In genomic region chr16:54983759-54984218, GRCm38 (mm10) we compare ENCODE assay signal across 9 mouse cellular contexts.
DNase-seq lines count a peak whose midpoint lies in the region; ATAC-seq and TF ChIP-seq lines count a peak whose summit lies in the region.
"Had no signal": no experiment of that assay in that cellular context is flagged by ENCODE, and none has a peak within 500 bp of the region (broad histone marks: within the 10 kb centered on the region; RNA-seq: fewer than 3 reads in every experiment).

No protein-coding gene starts in this region.

- H3K4me2 ChIP-seq in liver, embryonic 12.5 days: no peak overlapping the region
- peak overlapping the region; percentile 44 for H3K4me2 ChIP-seq in forebrain, embryonic 13.5 days
- H3K4me2 ChIP-seq in hindbrain, postnatal 0 days (ENCODE audit: low read depth, low read length): peak overlapping the region; percentile 46
- H3K4me2 ChIP-seq in midbrain, embryonic 12.5 days (replicated peaks): peak overlapping the region; percentile 42
- H3K4me2 ChIP-seq in stomach, embryonic 16.5 days (ENCODE audit: low read depth, low read length): peak overlapping the region; percentile 39

- DNase-seq in liver: peak; percentile 19
- peak; percentile 6 for DNase-seq in c-Kit-positive CD71-negative TER-119-negative erythroid progenitor cells, embryonic 14.5 days (ENCODE audit: low read depth)
- DNase-seq in hindbrain, postnatal 0 days (ENCODE audit: low spot score): peak; percentile 87
- DNase-seq in left cerebral cortex, postnatal 10 days (ENCODE audit: extremely low spot score in 1 of 2, low spot score in 2 of 2): peak; percentile 62 to 64

- no peak overlapping the region for H3K27ac ChIP-seq in liver, embryonic 12.5 days
- 0 out of 2 replicates have a peak overlapping the region, but pooled peaks have one; percentile 31 for H3K27ac ChIP-seq in forebrain, embryonic 13.5 days
- no peak overlapping the region for H3K27ac ChIP-seq in hindbrain, postnatal 0 days
- no peak overlapping the region for H3K27ac ChIP-seq in midbrain, embryonic 12.5 days (replicated peaks)
- no peak overlapping the region for H3K27ac ChIP-seq in stomach, embryonic 16.5 days (ENCODE audit: low read length)

- peak; percentile 92 for TF ChIP-seq CTCF in hindbrain, postnatal 0 days (IDR thresholded peaks at IDR 0.05; ENCODE audit: low read depth)

- intact Hi-C loops in left cerebral cortex, postnatal 10 days (cut with DNase I): loop anchor here (10.0 kb wide), 2 partner anchors 481 to 1279 kb away; no protein-coding TSS in a partner anchor

- H3K27me3 ChIP-seq in liver, embryonic 12.5 days (replicated peaks): no peaks in the 10 kb centered on the region
- H3K27me3 ChIP-seq in forebrain, embryonic 13.5 days: no peaks in the 10 kb centered on the region
- no peaks in the 10 kb centered on the region for H3K27me3 ChIP-seq in hindbrain, postnatal 0 days (ENCODE audit: insufficient read depth, low read length)
- H3K27me3 ChIP-seq in midbrain, embryonic 12.5 days: no peaks in the 10 kb centered on the region
- H3K27me3 ChIP-seq in stomach, embryonic 16.5 days (ENCODE audit: control insufficient read depth, insufficient read depth, low read length): no peaks in the 10 kb centered on the region

- WGBS in liver, embryonic 12.5 days (ENCODE audit: insufficient replicate concordance): 9% methylated on average over 9 of the region's 9 CpGs
- 4% methylated on average over 9 of the region's 9 CpGs for WGBS in forebrain, embryonic 13.5 days
- under 1% methylated on average over 9 of the region's 9 CpGs for WGBS in hindbrain, postnatal 0 days
- WGBS in midbrain, embryonic 12.5 days: 4% methylated on average over 9 of the region's 9 CpGs
- 4% methylated on average over 9 of the region's 9 CpGs for WGBS in stomach, embryonic 16.5 days

- H3K9ac ChIP-seq in liver, embryonic 12.5 days: no peak overlapping the region
- no peak overlapping the region for H3K9ac ChIP-seq in forebrain, embryonic 13.5 days
- no peak overlapping the region for H3K9ac ChIP-seq in hindbrain, postnatal 0 days (replicated peaks; ENCODE audit: low read length)
- no peak overlapping the region for H3K9ac ChIP-seq in midbrain, embryonic 12.5 days (replicated peaks)
- 0 out of 2 replicates have a peak overlapping the region, but pooled peaks have one; percentile 5 for H3K9ac ChIP-seq in stomach, embryonic 16.5 days (ENCODE audit: low read length)

- H3K36me3 ChIP-seq in liver, embryonic 12.5 days: no peaks in the 10 kb centered on the region
- no peaks in the 10 kb centered on the region for H3K36me3 ChIP-seq in forebrain, embryonic 13.5 days (ENCODE audit: poor library complexity, severe bottlenecking)
- no peaks in the 10 kb centered on the region for H3K36me3 ChIP-seq in hindbrain, postnatal 0 days (ENCODE audit: insufficient read depth, low read length)
- H3K36me3 ChIP-seq in midbrain, embryonic 12.5 days: no peaks in the 10 kb centered on the region
- H3K36me3 ChIP-seq in stomach, embryonic 16.5 days (ENCODE audit: control insufficient read depth, insufficient read depth, low read length): no peaks in the 10 kb centered on the region

- H3K4me1 ChIP-seq in liver, embryonic 12.5 days: no peaks in the 10 kb centered on the region
- H3K4me1 ChIP-seq in forebrain, embryonic 13.5 days: no peaks in the 10 kb centered on the region
- no peaks in the 10 kb centered on the region for H3K4me1 ChIP-seq in hindbrain, postnatal 0 days (ENCODE audit: insufficient read depth, low read length)
- no peaks in the 10 kb centered on the region for H3K4me1 ChIP-seq in midbrain, embryonic 12.5 days
- no peaks in the 10 kb centered on the region for H3K4me1 ChIP-seq in stomach, embryonic 16.5 days (ENCODE audit: control insufficient read depth, insufficient read depth, low read length)

- H3K4me3 ChIP-seq in liver, embryonic 12.5 days: no peak overlapping the region
- H3K4me3 ChIP-seq in forebrain, embryonic 13.5 days: no peak overlapping the region
- H3K4me3 ChIP-seq in hindbrain, postnatal 0 days (ENCODE audit: low read length): peak overlapping the region; percentile 15
- H3K4me3 ChIP-seq in midbrain, embryonic 12.5 days: peak overlapping the region; percentile 23; the same call in 1 of the 2 replicates
- H3K4me3 ChIP-seq in stomach, embryonic 16.5 days (replicated peaks; ENCODE audit: low read length): no peak overlapping the region
- H3K4me3 ChIP-seq: erythroblast, embryonic 14.5 days had no signal

- H3K9me3 ChIP-seq in liver, embryonic 12.5 days (replicated peaks): no peaks in the 10 kb centered on the region
- H3K9me3 ChIP-seq in forebrain, embryonic 13.5 days (replicated peaks): no peaks in the 10 kb centered on the region
- no peaks in the 10 kb centered on the region for H3K9me3 ChIP-seq in hindbrain, postnatal 0 days (ENCODE audit: low read length)
- no peaks in the 10 kb centered on the region for H3K9me3 ChIP-seq in midbrain, embryonic 12.5 days
- H3K9me3 ChIP-seq in stomach, embryonic 16.5 days (replicated peaks; ENCODE audit: control insufficient read depth, low read length): no peaks in the 10 kb centered on the region

- ATAC-seq in liver, embryonic 12.5 days: no peak
- ATAC-seq in forebrain, embryonic 13.5 days: peak; percentile 92
- ATAC-seq in hindbrain, postnatal 0 days: peak; percentile 83
- peak; percentile 85 for ATAC-seq in midbrain, embryonic 12.5 days (ENCODE audit: low FRiP score, low read depth)
- ATAC-seq in stomach, embryonic 16.5 days (ENCODE audit: insufficient read depth, low FRiP score): no peak

Comparison
In these comparisons a context has a peak if more than half of its experiments do, and no peak if none do; other contexts are left out.
1. DNase-seq: peak in every context shown above with its lines; median percentile 87 in hindbrain, postnatal 0 days; 63 in left cerebral cortex, postnatal 10 days; 19 in liver; 6 in c-Kit-positive CD71-negative TER-119-negative erythroid progenitor cells, embryonic 14.5 days.
2. ATAC-seq: peak in forebrain, embryonic 13.5 days (single experiment), hindbrain, postnatal 0 days (single experiment) and midbrain, embryonic 12.5 days (single experiment); none in liver, embryonic 12.5 days (single experiment) and stomach, embryonic 16.5 days (single experiment).
3. H3K4me3 ChIP-seq: peak in hindbrain, postnatal 0 days (single experiment) and midbrain, embryonic 12.5 days (single experiment); none in liver, embryonic 12.5 days (single experiment), forebrain, embryonic 13.5 days (single experiment) and stomach, embryonic 16.5 days (single experiment).